In genomic region chr4:34842826-34843225, GRCm38 (mm10) we compare ENCODE assay signal across 20 mouse cellular contexts. TPM values are rescaled to one million over a fixed set of nuclear protein-coding genes. Genes with fewer than 3 reads are reported as not detected.
DNase-seq lines count a peak whose midpoint lies in the region; ATAC-seq lines count a peak whose summit lies in the region.
"Had no signal": no experiment of that assay in that cellular context is flagged by ENCODE, and none has a peak within 500 bp of the region (broad histone marks: within the 10 kb centered on the region; RNA-seq: fewer than 3 reads in every experiment).

No protein-coding gene starts in this region.

- no peak for DNase-seq in hindbrain, embryonic 10.5 days (ENCODE audit: low spot score)
- DNase-seq in neural tube, embryonic 10.5 days (ENCODE audit: extremely low spot score, low spot score): no peak
- DNase-seq in ovary, postnatal 36 days (ENCODE audit: low spot score): no peak
- DNase-seq in ovary, adult 18-20 months (ENCODE audit: low spot score): no peak
- DNase-seq: adrenal gland, postnatal 25 days; cerebellum, adult 18-20 months; gastrocnemius, adult 2 months; heart, adult 18-20 months; kidney, adult 8-10 months; kidney, postnatal 4 days; lung, adult 18-20 months; right cerebral cortex, postnatal 25 days had no signal

- 92% methylated on average over 3 of the region's 3 CpGs for WGBS in hindbrain, embryonic 13.5 days
- WGBS in hindbrain, embryonic 10.5 days: 88% methylated on average over 3 of the region's 3 CpGs
- 89% methylated on average over 3 of the region's 3 CpGs for WGBS in neural tube, embryonic 13.5 days
- 94% methylated on average over 3 of the region's 3 CpGs for WGBS in midbrain, embryonic 13.5 days

- no peak overlapping the region for H3K4me2 ChIP-seq in hindbrain, embryonic 13.5 days
- H3K4me2 ChIP-seq in neural tube, embryonic 13.5 days: no peak overlapping the region
- H3K4me2 ChIP-seq in midbrain, embryonic 13.5 days (replicated peaks): no peak overlapping the region
- H3K4me2 ChIP-seq: embryonic facial prominence, embryonic 13.5 days; limb, embryonic 15.5 days had no signal

- peaks cover 13% of the 10 kb centered on the region for H3K36me3 ChIP-seq in hindbrain, embryonic 13.5 days
- peaks cover 24% of the 10 kb centered on the region for H3K36me3 ChIP-seq in hindbrain, embryonic 10.5 days
- peaks cover 9% of the 10 kb centered on the region for H3K36me3 ChIP-seq in neural tube, embryonic 13.5 days
- H3K36me3 ChIP-seq in midbrain, embryonic 13.5 days: peaks cover 6% of the 10 kb centered on the region

- H3K9ac ChIP-seq in hindbrain, embryonic 13.5 days: no peak overlapping the region
- H3K9ac ChIP-seq in neural tube, embryonic 13.5 days: no peak overlapping the region
- H3K9ac ChIP-seq in midbrain, embryonic 13.5 days (replicated peaks): no peak overlapping the region
- H3K9ac ChIP-seq: embryonic facial prominence, embryonic 13.5 days; limb, embryonic 15.5 days had no signal

- ATAC-seq in hindbrain, embryonic 13.5 days (ENCODE audit: low FRiP score): peak; percentile 46; the same call in 1 of the 2 replicates
- 0 out of 2 replicates have a peak, but pooled peaks have one; percentile 52 for ATAC-seq in neural tube, embryonic 13.5 days (ENCODE audit: low read depth)
- ATAC-seq in midbrain, embryonic 13.5 days: peak; percentile 49; the same call in 1 of the 2 replicates

- no peaks in the 10 kb centered on the region for H3K27me3 ChIP-seq in hindbrain, embryonic 13.5 days
- no peaks in the 10 kb centered on the region for H3K27me3 ChIP-seq in hindbrain, embryonic 10.5 days (ENCODE audit: insufficient read depth, poor library complexity, severe bottlenecking)
- no peaks in the 10 kb centered on the region for H3K27me3 ChIP-seq in neural tube, embryonic 13.5 days
- no peaks in the 10 kb centered on the region for H3K27me3 ChIP-seq in midbrain, embryonic 13.5 days
- H3K27me3 ChIP-seq: embryonic facial prominence, embryonic 13.5 days; limb, embryonic 15.5 days had no signal

- no peak overlapping the region for H3K27ac ChIP-seq in hindbrain, embryonic 13.5 days
- no peak overlapping the region for H3K27ac ChIP-seq in hindbrain, embryonic 10.5 days
- H3K27ac ChIP-seq in neural tube, embryonic 13.5 days (replicated peaks): no peak overlapping the region
- no peak overlapping the region for H3K27ac ChIP-seq in midbrain, embryonic 13.5 days
- H3K27ac ChIP-seq: embryonic facial prominence, embryonic 13.5 days; gastrocnemius, adult 2 months; limb, embryonic 15.5 days; macrophage; stomach, postnatal 0 days had no signal

- peaks cover 17% of the 10 kb centered on the region for H3K4me1 ChIP-seq in hindbrain, embryonic 13.5 days (replicated peaks)
- no peaks in the 10 kb centered on the region for H3K4me1 ChIP-seq in hindbrain, embryonic 10.5 days (replicated peaks)
- H3K4me1 ChIP-seq in neural tube, embryonic 13.5 days (replicated peaks): peaks cover 20% of the 10 kb centered on the region
- H3K4me1 ChIP-seq in midbrain, embryonic 13.5 days (replicated peaks): peaks cover 23% of the 10 kb centered on the region

- H3K4me3 ChIP-seq in hindbrain, embryonic 13.5 days: no peak overlapping the region
- no peak overlapping the region for H3K4me3 ChIP-seq in hindbrain, embryonic 10.5 days
- H3K4me3 ChIP-seq in neural tube, embryonic 13.5 days: no peak overlapping the region
- no peak overlapping the region for H3K4me3 ChIP-seq in midbrain, embryonic 13.5 days (replicated peaks)
- H3K4me3 ChIP-seq: embryonic facial prominence, embryonic 13.5 days; gastrocnemius, adult 2 months; limb, embryonic 15.5 days had no signal

- H3K9me3 ChIP-seq in hindbrain, embryonic 13.5 days: no peaks in the 10 kb centered on the region
- no peaks in the 10 kb centered on the region for H3K9me3 ChIP-seq in hindbrain, embryonic 10.5 days
- no peaks in the 10 kb centered on the region for H3K9me3 ChIP-seq in neural tube, embryonic 13.5 days
- no peaks in the 10 kb centered on the region for H3K9me3 ChIP-seq in midbrain, embryonic 13.5 days
- H3K9me3 ChIP-seq: embryonic facial prominence, embryonic 13.5 days; limb, embryonic 15.5 days had no signal

RNA-seq across cellular contexts. Expression of gene Zfp292, which starts 39.9 kb away (rescaled TPM):
- 32.6 and 32.7 TPM in 2 replicates for polyA plus RNA-seq in hindbrain, embryonic 13.5 days (2015; fragmentation: Nextera tagmentation; extraction: Ambion mirVana)
- 21.0 and 22.8 TPM in 2 replicates for polyA plus RNA-seq in hindbrain, embryonic 10.5 days (2016; fragmentation: Nextera tagmentation; extraction: Ambion mirVana)
- polyA plus RNA-seq in neural tube, embryonic 13.5 days (2015; fragmentation: Nextera tagmentation; extraction: Ambion mirVana): 29.0 and 31.5 TPM in 2 replicates
- 40.3 and 42.5 TPM in 2 replicates for polyA plus RNA-seq in midbrain, embryonic 13.5 days (2015; fragmentation: Nextera tagmentation; extraction: Ambion mirVana)

RNA-seq across cellular contexts. Expression of gene Cga, which starts 50.8 kb away (rescaled TPM):
- 0.50 TPM in 1 of 2 replicates, not detected in the other for polyA plus RNA-seq in hindbrain, embryonic 13.5 days (2015; fragmentation: Nextera tagmentation; extraction: Ambion mirVana)
- 0.41 and 0.78 TPM in 2 replicates for polyA plus RNA-seq in hindbrain, embryonic 10.5 days (2016; fragmentation: Nextera tagmentation; extraction: Ambion mirVana)
- 0.31 TPM in 1 of 2 replicates, not detected in the other for polyA plus RNA-seq in neural tube, embryonic 13.5 days (2015; fragmentation: Nextera tagmentation; extraction: Ambion mirVana)
- not detected in 2 replicates for polyA plus RNA-seq in midbrain, embryonic 13.5 days (2015; fragmentation: Nextera tagmentation; extraction: Ambion mirVana)
- polyA plus RNA-seq: heart, embryonic 16.5 days; limb, embryonic 15.5 days; macrophage had no signal
